Mouse (Mus musculus) ovary, adult 18-20 months (tissue): ENCODE data around the gene Zfp706.
"Not testable (repeated sequence)": the region's sequence is repeated elsewhere in the genome, so short reads cannot be mapped to it uniquely, and the experiment has no call there.

Experiments
- DNase-seq: peaks from one replicate; pipeline ENCODE4 v3.0.0; 2022; ENCODE audit warnings: low spot score, mixed read lengths

Zfp706 gene

GRCm38 (mm10) chr15:37008546-37008945 lies 973 bp upstream of the Zfp706 start:
- no peak for DNase-seq

GRCm38 (mm10) chr15:37007959-37008419 lies 416 bp upstream of the Zfp706 start:
- no peak for DNase-seq

- no peak for DNase-seq
Observed at GRCm38 (mm10) chr15:37006475-37007164, 953 bp downstream of the Zfp706 start.

GRCm38 (mm10) chr15:37005793-37006474 lies 1.6 kb downstream of the Zfp706 start:
- no peak for DNase-seq

GRCm38 (mm10) chr15:37004858-37005257 lies 2.7 kb downstream of the Zfp706 start:
- no peak for DNase-seq

- no peak for DNase-seq
Observed at GRCm38 (mm10) chr15:37002276-37002675, 5.3 kb downstream of the Zfp706 start.

GRCm38 (mm10) chr15:36999602-37000001 lies 8.0 kb downstream of the Zfp706 start:
- DNase-seq: not testable (repeated sequence)

GRCm38 (mm10) chr15:36995166-36995565 lies 12.4 kb downstream of the Zfp706 start:
- no peak for DNase-seq

- no peak for DNase-seq
Observed at GRCm38 (mm10) chr15:36994665-36995064, 12.9 kb downstream of the Zfp706 start.

GRCm38 (mm10) chr15:36993435-36994178 lies 14.0 kb downstream of the Zfp706 start:
- no peak for DNase-seq

GRCm38 (mm10) chr15:36991353-36991752 lies 16.2 kb downstream of the Zfp706 start:
- DNase-seq: no peak

- no peak for DNase-seq
Observed at GRCm38 (mm10) chr15:36989922-36990321, 17.7 kb downstream of the Zfp706 start.

- DNase-seq: no peak
Observed at GRCm38 (mm10) chr15:36988718-36989115, 18.9 kb downstream of the Zfp706 start.

GRCm38 (mm10) chr15:36987976-36988717 lies 19.4 kb downstream of the Zfp706 start:
- DNase-seq: no peak

GRCm38 (mm10) chr15:36987211-36987877 lies 20.2 kb downstream of the Zfp706 start:
- no peak for DNase-seq

GRCm38 (mm10) chr15:36985567-36985925 lies 22.0 kb downstream of the Zfp706 start:
- no peak for DNase-seq

- no peak for DNase-seq
Observed at GRCm38 (mm10) chr15:36984921-36985566, 22.5 kb downstream of the Zfp706 start.

GRCm38 (mm10) chr15:36983455-36983854 lies 24.1 kb downstream of the Zfp706 start:
- DNase-seq: no peak

GRCm38 (mm10) chr15:36980238-36980637 lies 27.3 kb downstream of the Zfp706 start:
- DNase-seq: no peak

- DNase-seq: peak; percentile 25
Observed at GRCm38 (mm10) chr15:36979488-36980201, 27.9 kb downstream of the Zfp706 start.

GRCm38 (mm10) chr15:36979159-36979487 lies 28.4 kb downstream of the Zfp706 start:
- no peak for DNase-seq
